Mouse (Mus musculus) cerebellum, adult 2 months (tissue): Measurements from ENCODE around the gene Ptpn13. TPM values are rescaled to one million over a fixed set of nuclear protein-coding genes. Genes with fewer than 3 reads are reported as not detected.

Experiments
- DNase-seq, 2 experiments: peaks; one replicate each; pipeline ENCODE4 v3.0.0; 2021
- H3K27ac ChIP-seq: fragments of 200-500 bp; 2 replicates; pipeline ENCODE4 v1.5.1; 2012; ENCODE audit warnings: low read length, control low read depth, inconsistent platforms; ENCODE audit not compliant: insufficient read depth
- H3K27me3 ChIP-seq: fragments of 200-500 bp; 2 replicates; pipeline ENCODE4 v1.6.1; 2012; ENCODE audit warnings: inconsistent platforms, mild to moderate bottlenecking, low read length, moderate library complexity; ENCODE audit not compliant: control insufficient read depth, insufficient read depth
- H3K4me1 ChIP-seq: fragments of 200-500 bp; 2 replicates; pipeline ENCODE4 v1.6.1; 2011; ENCODE audit warnings: low read length; ENCODE audit not compliant: control insufficient read depth, insufficient read depth
- H3K4me3 ChIP-seq: fragments of 200-500 bp; replicated peaks from 2 replicates; pipeline ENCODE3; 2011; ENCODE audit warnings: mild to moderate bottlenecking, low read depth, low read length, control low read depth; ENCODE audit not compliant: insufficient read depth
- CTCF ChIP-seq: fragments of 200-500 bp; IDR thresholded peaks from 2 replicates; pipeline ENCODE4 v1.5.1; 2011; ENCODE audit warnings: low read depth, mild to moderate bottlenecking, control low read depth, low read length, moderate library complexity, borderline replicate concordance; ENCODE audit not compliant: insufficient read depth
- POLR2A ChIP-seq: fragments of 200-500 bp; IDR thresholded peaks from 2 replicates; pipeline ENCODE4 v1.6.1; 2011; ENCODE audit warnings: low read length, control low read depth, borderline replicate concordance; ENCODE audit not compliant: insufficient read depth
- WGBS: fragments of 180-500 bp; shearing (Covaris S2); methylation state at CpG from one replicate; pipeline ENCODE4 v1.1.7; 2018; 5-methylcytosine and 5-hydroxymethylcytosine counted together
- polyA plus RNA-seq: library from polyadenylated mRNA; depleted of rRNA; stranded (reverse); fragments of >200 nt; gene quantifications from 2 replicates; pipeline ENCODE4 v1.2.3, GENCODE M21; 2012

Ptpn13 gene
- polyA plus RNA-seq, 1 experiment, result 6.1 TPM

- WGBS, result 91% methylated on average over 5 of the region's 5 CpGs
- Histone ChIP-seq H3K4me1 (no peaks in the 10 kb centered on the region), H3K27me3 (no peaks in the 10 kb centered on the region), H3K4me3 (no peak overlapping the region), H3K27ac (no peak overlapping the region)
- TF ChIP-seq CTCF (no peak), POLR2A (no peak)
- DNase-seq, result no peak
Measured at GRCm38 (mm10) chr5:103491788-103492187, 66.8 kb downstream of the Ptpn13 start.

DNA sequence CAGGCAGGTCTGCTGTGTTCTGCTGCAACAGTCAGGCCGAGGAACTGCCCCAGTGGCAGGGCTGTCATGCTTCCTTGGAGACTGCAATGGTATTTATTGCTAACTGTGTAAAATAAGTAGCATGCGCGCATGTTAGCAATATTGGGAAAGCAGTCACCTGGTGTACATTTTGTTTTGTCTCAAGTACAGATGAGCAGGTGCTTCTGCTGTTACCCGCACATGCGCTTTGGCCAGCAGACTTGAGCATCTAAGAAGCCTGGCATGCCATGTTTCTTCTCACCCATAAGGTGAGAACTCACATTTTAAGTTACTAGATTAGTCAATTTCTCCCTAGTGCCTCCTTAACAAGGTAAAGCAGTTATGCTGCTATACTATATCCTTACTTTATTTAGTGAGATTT lies 72.1 kb downstream of the Ptpn13 start:
- Histone ChIP-seq H3K4me3 (no peak overlapping the region), H3K27me3 (no peaks in the 10 kb centered on the region), H3K4me1 (no peaks in the 10 kb centered on the region), H3K27ac (no peak overlapping the region)
- WGBS, result 90% methylated on average over 5 of the region's 5 CpGs
- DNase-seq, result no peak
- no peak for TF ChIP-seq POLR2A
- no peak for TF ChIP-seq CTCF

DNA sequence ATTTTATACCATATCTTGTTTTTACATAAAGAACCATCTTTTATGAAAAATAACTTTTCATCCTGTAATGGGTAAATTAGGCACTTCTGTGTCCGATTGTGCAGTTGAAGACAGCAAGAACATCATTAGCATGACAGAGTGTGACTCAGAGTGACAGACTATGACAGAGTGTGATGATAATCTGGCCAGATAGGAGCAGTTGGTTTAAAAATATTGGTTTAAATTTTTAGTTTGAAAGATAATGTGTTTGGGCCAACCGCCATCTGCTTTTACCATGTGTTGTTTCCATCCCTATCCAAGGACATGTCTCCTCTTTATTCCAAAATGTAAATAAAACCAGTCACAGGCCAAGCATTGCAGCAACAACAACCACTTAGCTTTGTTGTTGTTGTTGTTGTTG lies 72.5 kb downstream of the Ptpn13 start:
- Histone ChIP-seq H3K27ac (no peak overlapping the region), H3K4me3 (no peak overlapping the region), H3K27me3 (no peaks in the 10 kb centered on the region), H3K4me1 (no peaks in the 10 kb centered on the region)
- 77% methylated on average over 2 of the region's 2 CpGs for WGBS
- no peak for DNase-seq
- no peak for TF ChIP-seq POLR2A
- TF ChIP-seq CTCF, result no peak

DNA sequence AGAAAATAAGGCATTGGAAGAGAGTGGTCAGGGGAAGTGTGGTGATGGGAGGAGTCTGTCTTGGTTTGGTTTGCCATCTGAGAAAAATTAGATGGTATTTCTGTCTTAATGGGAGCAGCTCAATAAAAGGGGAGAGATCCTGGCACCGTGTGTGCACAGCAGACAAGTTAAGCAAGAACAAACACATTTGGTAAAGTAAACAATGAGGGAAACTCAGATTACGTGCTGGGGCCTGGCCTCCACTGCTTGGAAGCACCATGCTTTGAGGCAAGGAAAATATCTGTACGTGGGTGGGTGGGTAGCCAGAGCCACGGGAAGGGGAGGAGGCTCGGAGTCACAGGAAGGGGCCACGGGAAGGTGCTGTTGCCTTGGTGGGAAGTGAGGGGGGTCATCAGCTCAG lies 74.3 kb downstream of the Ptpn13 start:
- no peak for TF ChIP-seq CTCF
- no peak for TF ChIP-seq POLR2A
- WGBS, result 63% methylated on average over 6 of the region's 6 CpGs
- Histone ChIP-seq H3K27me3 (no peaks in the 10 kb centered on the region), H3K27ac (no peak overlapping the region), H3K4me1 (no peaks in the 10 kb centered on the region), H3K4me3 (no peak overlapping the region)
- DNase-seq, result no peak

DNA sequence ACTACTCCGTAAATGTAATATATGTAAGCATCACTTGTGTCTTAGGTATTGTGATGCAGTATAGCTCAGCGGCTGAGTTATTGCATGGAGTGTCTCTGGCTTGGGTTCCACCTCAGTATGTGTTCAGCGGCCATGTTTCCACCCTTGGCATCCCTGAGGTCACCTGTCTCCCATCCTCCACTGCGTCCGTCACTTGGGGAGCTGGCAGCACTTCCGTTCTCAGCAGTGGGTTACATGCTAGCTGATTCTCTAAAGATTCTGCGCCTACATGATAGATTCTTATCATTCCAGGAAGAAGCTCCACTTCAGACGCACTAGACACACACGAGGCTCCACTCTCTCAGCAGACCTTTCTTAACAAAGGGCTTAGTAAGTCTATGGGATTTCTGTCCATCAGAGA lies 76.1 kb downstream of the Ptpn13 start:
- Histone ChIP-seq H3K4me3 (no peak overlapping the region), H3K4me1 (no peaks in the 10 kb centered on the region), H3K27me3 (no peaks in the 10 kb centered on the region), H3K27ac (no peak overlapping the region)
- TF ChIP-seq CTCF (no peak), POLR2A (no peak)
- WGBS, result 89% methylated on average over 9 of the region's 9 CpGs
- no peak for DNase-seq

DNA sequence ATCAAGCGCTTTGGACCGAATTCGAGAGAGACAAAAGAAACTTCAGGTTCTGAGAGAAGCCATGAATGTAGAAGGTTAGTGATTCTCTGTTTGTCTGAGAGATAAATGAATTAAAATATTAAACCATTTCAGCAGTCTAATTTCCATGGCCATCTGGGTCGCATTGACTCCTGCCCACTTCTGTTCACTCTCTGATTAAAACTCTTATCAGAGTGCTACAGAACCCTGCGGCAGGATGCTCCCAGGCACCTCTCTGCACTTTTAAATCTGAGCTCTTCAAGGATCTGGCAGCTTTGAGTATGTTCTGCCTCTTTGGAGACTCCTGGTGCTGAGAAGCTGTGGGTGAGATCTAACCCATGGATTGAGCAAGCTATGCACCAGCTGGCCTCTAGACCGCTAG lies 76.8 kb downstream of the Ptpn13 start:
- no peak overlapping the region for H3K27ac ChIP-seq
- TF ChIP-seq CTCF, result no peak
- TF ChIP-seq POLR2A, result no peak
- H3K4me1 ChIP-seq, result no peaks in the 10 kb centered on the region
- WGBS, result 99% methylated on average over 6 of the region's 6 CpGs
- no peak overlapping the region for H3K4me3 ChIP-seq
- DNase-seq, result no peak
- no peaks in the 10 kb centered on the region for H3K27me3 ChIP-seq

DNA sequence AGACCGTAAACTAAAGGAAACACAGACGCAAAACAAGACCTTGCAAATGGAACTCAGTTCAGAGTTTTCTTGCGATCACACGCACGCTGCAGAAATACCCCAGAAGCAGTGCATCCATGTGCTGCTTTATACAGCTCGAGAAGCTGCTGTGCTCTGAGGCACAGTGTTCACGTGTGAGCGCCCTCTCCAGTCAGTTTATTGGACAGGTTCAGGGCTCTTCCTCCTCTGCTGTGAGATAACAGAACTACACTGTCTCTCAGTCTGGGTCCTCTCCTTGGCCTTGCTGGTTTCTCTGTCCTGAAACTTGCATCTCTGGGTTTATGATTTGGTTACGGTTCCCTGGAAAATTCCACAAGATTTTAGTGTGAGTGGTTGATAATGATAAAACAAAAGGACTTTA lies 88.2 kb downstream of the Ptpn13 start:
- WGBS, result 77% methylated on average over 9 of the region's 9 CpGs
- Histone ChIP-seq H3K27ac (no peak overlapping the region), H3K4me1 (no peaks in the 10 kb centered on the region), H3K4me3 (no peak overlapping the region), H3K27me3 (no peaks in the 10 kb centered on the region)
- DNase-seq, result no peak
- no peak for TF ChIP-seq POLR2A
- no peak for TF ChIP-seq CTCF

- H3K4me3 ChIP-seq, result no peak overlapping the region
- WGBS, result 90% methylated on average over 7 of the region's 7 CpGs
Measured at GRCm38 (mm10) chr5:103514441-103514840, 89.4 kb downstream of the Ptpn13 start.

More at GRCm38 (mm10) chr5:103514441-103514840, 89.4 kb downstream of the Ptpn13 start:
- Histone ChIP-seq H3K27ac (no peak overlapping the region), H3K4me1 (no peaks in the 10 kb centered on the region), H3K27me3 (no peaks in the 10 kb centered on the region)
- DNase-seq, result no peak
- TF ChIP-seq POLR2A (no peak), CTCF (no peak)
